Mouse (Mus musculus) frontal cortex, adult (tissue): Measurements from ENCODE around the gene March1.
"Not testable (repeated sequence)": the region's sequence is repeated elsewhere in the genome, so short reads cannot be mapped to it uniquely, and the experiment has no call there.

Experiments
- ATAC-seq: cut with Nextera tagmentation; 2 replicates; pipeline ENCODE4 v1.9.2; 2017; ENCODE audit warnings: mild to moderate bottlenecking, moderate library complexity, mixed read lengths; ENCODE audit not compliant: low TSS enrichment

Gene March1

DNA sequence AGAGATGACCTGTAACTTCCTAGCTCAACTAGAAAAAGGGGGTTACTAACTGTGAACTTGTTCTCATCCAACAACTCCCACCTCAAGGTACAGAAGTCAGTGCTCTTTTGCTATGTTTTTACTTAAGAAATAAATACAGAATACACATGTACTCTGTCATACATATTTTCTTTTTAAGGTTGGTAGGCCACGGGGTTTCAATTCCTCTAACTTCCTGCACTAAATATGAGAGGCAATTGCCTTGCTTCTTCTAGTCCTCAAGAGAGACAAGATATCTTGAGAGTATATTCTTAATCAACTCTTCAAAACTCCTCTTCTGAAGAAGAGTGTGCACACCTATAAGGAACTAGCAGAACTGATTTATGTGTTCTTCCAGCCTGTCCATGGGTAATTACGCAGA is 797.5 kb downstream of the March1 start:
- ATAC-seq = no peak

DNA sequence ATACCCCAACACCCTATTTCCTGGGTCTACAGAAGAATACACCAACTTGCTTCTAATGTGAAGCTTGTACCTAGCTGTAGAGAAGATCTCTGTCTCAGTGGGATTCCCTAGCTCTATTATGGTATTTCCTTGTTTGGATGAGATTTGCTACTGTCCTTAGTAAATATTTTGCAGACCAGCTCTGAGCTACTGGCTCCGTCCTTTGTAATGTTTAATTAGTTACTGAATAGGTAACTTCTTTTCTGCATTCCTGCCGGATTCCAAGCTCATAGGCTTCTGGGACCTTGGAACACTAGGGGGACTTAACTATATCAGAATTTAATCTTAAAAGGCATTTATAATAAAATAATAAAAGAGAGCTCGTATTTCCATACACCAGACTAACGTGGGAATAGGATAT is 799.9 kb downstream of the March1 start:
- ATAC-seq = not testable (repeated sequence)

DNA sequence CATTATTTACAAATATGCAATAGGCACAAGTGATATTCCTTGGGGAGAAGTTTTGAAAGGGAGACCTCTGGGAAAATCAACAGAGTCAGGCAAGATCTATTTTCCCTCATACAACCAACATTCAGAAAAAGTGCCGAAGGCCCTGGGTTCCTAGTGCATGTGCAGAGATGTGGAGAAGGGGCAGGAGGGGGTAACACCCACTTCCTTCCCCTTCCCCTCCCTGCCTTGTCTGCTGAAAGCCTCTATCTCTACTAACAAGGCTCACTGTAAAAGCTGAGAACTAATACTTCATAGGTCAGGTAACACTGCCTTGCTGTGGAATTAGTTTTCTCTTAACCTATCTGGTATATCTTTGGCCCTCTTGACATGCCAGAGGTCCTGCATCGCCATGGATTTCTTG is 812.9 kb downstream of the March1 start:
- ATAC-seq = no peak

DNA sequence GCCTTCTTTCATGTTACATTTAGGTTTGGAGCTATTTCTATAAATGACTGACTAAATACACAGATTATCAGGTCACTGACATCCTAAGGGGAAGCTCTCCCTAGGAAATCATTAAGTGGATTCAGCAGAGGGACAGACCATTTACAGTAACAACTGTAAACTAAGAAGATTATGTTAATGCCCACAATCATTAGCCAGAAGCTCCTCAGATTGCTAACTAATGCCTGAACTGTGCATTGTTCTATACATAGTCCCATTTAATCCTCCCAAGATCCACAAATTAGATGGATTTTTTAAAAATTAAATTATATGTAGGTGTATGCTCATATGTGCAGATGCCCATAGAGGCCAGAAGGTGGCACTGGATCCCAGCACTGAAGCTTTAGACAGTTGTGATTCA is 815.9 kb downstream of the March1 start:
- no peak for ATAC-seq

DNA sequence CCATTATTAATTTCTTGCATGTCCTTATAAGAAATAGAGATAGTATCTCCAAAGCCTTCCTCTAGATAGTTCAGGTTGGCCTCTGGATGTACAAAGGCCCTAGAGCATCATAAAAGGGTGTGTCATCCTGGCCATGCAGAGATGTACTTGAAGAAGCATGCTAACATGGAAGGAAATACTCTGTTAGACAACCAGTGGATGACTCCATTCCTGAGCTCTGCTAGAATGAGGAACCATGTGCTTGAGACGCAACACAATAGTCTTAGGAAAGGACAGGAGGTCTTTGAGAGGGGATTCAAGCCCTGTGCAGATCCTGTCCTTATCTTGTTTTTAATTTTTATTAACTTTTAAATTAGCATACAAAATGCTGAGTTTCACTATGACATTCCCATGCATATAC is 819.1 kb downstream of the March1 start:
- no peak for ATAC-seq

DNA sequence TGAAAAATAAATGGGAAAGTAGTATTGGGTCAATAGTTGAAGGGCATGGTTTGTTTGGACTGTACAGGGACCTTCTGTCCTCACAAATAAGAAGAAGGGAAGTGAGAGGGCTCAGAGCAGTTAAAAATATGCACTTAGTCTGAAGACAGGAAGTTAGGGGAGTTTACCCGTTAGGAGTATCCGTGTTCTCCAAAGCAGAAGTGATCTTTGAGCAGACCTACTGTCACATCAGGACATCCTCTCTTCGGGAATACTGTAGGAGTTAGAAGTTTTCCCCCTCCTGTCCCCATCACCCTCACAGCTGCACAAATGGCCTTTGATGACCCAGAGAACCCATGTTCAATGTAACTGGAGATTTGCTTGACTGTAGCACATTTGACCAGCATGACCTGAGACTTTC is 820.2 kb downstream of the March1 start:
- ATAC-seq = no peak

DNA sequence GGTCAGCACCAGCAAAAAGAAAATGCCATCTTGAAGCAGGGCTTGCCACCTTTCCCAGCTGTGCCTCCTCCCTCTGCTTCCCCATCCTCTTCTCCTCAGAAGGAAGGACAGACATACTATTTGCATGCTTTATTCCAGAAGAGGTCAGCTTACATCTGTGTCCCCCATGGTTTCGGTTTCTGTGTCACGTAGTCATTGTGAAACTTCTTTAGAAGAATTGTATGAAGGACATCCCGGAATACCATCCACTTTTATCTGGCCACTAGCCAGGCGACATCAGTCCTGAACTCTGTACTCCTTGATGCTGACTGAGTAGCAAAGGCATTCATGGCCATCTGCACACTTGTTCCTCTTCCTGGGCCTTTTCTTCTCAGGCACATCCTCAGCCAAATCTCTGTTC is 820.8 kb downstream of the March1 start:
- no peak for ATAC-seq

DNA sequence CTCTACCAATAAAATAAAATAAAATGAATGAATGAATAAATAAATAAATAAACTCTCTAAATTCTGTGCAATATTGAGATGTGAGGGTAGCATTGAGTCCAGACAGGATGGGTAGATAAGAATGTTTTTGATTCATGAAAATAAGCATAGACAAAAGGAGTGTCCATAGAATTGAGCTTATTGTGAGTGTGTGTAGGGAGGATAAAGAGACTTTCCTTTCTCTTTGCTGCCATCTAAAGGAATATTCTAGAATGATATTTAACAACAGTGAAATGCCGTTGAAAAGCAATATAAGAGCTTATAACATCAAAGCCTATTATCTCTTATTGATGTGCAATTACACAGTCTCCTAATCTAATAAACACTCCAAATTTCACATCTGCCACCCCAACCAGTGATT is 823.4 kb downstream of the March1 start:
- ATAC-seq = peak; percentile 74

DNA sequence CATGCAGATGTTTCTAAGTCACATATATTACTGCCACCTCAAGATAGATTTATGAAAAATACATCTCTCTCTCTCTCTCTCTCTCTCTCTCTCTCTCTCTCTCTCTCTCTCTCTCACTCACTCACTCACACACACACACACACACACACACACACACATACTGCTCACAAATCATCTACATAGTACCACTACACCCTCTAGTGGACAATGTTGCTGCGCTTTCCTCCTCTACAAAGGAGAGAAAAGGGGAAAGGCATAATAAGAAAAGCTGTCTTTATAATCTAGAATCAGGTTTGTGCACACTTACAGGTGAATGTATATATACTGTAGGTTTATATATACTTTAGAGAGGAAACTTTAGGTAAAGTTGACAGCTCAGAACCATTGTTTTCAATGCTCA is 825.1 kb downstream of the March1 start:
- ATAC-seq = peak; percentile 66

DNA sequence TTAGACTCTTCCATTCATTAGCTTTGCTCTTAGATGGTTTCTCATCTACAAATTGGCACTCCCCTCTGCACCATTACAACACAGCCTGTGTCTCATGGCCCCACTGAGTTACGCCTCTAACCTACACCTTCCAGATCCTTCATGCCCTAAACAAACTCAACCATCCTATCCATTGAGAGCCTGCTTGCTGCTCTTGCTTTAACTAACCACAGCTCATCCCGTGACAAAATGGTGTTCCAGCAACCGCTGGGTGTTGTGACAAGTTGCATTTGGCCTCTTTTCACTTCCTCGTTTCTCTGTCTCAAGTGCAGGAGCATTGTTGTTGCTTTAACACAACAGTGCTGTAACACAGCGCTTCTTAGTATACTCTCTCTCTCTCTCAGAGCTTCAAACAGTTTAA is 826.4 kb downstream of the March1 start:
- no peak for ATAC-seq

DNA sequence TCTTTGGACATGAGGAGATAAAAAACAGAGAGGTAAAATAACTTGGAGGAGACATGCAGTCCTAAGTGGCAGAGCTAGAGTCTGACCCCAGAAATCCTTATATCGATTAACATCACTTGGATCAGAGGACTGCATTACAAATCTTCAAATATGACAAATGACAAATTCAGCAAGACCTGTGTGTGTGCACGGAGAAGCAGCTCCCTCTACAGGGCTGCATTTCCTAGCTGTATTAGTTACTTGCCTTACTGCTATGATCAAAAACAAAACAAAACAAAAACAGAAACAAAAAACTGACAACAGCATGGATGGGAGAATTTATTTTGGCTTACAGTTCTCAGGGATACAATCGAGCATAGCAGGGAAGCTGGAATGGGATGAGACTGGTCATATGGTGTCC is 827.7 kb downstream of the March1 start:
- ATAC-seq = no peak

DNA sequence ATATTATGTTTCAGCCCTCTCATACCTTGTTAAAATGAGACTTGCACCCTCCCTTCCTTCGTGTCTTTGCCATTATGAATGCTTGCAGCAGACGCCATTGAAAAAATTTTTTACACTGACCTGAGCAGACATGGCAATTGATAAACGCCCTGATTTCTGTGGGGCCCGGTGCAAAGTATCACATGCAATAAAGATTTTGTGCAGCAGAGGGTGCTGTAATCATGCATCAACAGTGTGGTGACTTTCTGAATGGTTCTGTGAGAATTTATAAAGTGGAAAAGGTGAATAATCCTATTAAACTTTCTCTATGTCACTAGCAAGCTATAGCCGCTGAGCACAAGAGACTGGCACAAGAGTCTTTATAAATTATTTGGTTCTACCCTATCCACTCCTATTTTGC is 833.0 kb downstream of the March1 start:
- ATAC-seq = peak; percentile 70; the same call in 1 of the 2 replicates

DNA sequence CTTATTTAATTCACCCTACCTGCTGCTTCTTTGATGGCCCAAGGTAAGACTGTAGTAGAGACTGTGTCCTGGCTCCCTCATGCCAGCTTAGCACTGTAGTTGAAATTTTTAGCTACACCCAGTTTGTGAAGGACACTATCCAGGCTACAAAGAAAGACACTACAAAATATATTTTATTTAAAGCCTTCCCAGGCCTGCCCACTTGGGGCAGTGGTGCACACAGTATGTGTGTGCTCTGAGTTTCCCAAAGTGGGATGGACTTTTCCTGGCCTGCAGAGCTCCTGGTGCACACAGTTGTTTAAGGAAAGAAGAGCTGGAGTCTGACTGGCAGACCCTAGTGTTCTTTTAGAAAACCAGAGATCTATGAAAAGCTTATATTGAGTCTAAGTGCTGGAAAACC is 839.4 kb downstream of the March1 start:
- ATAC-seq = peak; percentile 80; the same call in 1 of the 2 replicates

DNA sequence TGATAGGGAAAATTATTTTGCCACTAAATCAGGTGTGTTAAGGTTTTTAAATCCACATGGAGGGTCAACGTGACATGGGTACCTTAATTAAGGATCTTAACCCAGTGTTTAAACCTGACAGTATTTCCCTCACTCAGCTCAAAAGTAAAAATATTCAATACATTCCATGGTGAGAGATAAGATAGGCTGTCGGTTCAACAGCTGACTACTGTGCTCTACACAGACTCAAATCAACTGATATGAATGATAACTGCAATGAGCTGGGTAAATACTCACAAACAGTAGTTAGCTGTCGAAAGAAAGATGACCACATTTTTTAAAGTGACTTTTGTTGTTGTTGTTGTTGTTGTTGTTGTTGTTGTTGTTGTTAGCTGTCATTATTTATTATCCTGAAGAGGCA is 852.1 kb downstream of the March1 start:
- ATAC-seq = no peak

DNA sequence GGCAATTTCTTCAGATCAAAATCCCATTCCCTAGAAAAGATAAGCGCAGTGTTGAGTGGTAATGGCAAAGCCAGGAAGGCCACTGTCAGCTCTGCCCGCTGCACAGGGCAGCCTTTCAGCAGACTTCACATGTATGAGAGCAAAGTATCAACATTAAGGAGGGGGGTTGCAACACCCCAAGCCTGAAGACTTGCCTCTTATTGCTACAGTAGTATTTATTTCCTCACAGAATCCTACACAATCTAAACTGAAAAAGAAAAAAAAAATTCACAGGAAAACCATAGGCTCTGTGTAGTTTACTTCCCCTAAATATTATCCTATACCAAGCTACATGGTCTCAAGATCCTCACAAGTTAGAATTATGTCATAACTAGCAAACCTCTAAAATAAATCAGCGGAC is 859.2 kb downstream of the March1 start:
- no peak for ATAC-seq

DNA sequence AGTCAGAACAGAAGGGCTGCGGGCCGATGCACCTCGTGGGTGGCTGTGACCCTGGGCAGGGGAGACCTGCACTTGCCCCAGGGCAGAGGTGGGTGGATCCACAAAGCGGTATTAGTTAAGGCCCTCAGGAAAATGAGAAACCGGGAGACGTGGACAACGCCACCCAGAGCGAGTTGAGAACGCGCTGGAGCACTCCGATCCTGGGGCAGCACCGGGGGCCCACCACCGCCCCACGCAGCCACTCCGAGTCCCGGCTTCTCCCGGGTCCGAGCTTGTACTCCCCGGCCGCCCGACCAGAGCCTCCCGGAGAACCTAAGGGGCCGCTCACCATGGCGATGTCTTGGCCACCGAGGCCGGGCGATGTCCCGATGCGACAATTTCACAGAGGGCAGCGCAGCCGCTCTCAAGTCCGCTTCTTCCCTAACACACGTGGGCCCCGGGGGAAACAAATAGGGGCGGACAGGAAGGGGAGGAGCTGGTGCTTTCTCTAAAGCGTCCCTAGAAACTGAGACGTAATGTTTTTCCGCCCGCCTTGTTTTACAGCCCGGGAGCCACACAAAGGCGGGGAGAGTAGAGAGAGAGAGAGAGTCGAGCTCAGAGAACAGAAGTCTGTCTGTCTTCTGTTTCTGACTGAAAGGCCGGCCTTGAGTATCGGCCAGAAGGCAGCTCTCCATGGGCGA is 868.5 kb downstream of the March1 start, which contains the start of gene Tma16:
Gene Tma16, minus strand, starts transcription at position 447 of the 680 bp plus-strand sequence.
- ATAC-seq = peak; percentile 98

DNA sequence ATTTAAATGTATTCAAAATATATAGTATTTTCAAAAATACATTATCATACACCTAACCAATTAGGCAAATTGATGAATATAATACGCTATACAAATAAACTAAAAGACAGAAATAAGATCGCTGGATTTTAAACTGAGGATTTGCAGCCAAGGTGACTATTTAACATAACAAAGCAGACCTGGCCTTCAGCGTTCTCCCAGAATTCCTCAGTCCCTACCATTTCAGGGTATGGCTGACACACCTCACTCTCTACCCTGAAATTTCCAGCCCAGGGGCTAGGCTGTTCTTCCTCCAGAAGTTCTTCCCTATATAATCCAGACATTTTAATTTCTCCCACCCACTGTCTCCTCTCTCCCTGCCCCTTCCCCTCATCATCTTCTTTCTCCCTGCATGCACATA is 870.9 kb downstream of the March1 start:
- ATAC-seq = no peak

DNA sequence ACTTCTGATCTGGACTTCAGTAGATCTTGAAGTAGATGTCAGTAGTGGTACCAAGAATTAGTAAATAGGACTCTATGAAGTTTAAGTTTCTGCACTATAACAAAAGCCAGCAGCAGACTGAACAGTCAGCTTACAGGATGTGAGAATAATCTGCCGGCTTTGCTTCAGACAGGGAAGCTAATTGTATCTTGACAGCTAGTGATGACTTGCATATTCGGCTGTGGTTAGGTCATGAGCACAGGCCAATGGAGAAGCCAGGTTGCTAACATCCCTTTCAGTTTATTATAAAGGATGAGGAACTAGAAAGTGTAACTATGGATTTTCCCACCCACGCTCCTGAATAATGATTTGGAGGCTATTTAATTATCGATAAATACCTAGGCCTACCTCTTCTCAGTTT is 872.9 kb downstream of the March1 start:
- no peak for ATAC-seq

DNA sequence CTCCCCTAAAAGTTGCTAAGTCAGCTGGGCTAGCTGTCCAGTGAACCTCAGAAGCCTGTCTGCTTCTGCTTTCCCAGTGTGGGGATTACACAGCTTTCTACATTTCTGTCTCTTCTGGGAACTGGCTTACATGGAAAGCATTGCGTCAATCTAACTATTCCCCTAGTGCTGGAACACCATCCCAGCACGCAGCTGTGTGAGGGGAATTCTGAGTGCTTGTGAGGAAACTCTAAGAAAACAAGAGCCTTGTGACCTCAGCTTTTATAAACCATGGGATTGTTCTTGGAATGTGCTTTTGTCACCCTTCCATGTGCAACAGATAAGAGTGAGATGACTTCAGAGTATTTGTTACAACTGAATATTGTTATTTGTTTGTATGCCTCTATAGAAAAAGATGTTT is 876.8 kb downstream of the March1 start:
- ATAC-seq = peak; percentile 35

DNA sequence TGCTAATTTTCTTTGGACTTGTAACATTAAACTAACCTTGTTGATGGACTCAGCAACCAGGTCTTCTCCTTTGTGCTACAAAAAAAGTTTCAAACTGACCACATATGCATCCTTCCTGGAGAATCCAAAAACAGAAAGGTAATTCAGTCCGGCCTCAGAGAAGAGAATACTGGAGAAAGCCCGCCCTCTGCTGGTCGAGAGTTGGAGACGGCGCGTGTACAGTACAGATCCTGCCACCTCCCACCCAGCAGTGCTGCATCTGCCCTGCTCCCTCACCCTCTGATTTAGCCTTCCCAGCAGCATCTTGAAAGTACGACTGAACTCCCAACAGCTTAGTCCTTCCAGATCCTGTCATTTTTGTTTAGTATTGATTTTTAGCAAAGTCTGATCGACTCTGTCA is 878.0 kb downstream of the March1 start:
- peak; percentile 95 for ATAC-seq

DNA sequence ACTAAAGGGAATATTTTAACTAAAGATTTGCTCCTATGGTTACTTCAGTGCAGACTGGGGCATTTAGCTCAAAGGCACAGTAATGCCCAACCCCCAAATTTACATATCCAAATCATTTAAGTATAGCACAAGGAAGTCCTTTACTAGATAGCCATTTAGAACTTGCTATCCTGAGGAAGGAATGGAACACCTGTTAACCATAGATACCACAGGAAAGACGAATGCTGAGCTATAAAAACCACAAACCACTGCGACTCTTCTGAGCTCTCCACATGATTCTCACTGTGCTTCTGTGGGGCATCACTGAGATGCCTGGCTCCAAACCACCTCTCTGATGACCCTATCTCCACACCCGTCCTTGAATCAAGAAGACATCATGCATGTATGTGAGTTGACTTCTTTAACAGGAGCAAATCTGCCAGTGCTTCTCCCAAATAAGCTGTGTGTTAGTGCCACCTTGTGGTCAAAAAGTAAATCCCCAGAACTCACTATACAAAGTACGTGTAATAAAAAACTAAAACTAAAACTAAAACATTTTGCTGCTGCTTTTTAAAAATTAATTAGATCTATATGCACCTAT is 879.4 kb downstream of the March1 start:
- ATAC-seq = peak; percentile 84

DNA sequence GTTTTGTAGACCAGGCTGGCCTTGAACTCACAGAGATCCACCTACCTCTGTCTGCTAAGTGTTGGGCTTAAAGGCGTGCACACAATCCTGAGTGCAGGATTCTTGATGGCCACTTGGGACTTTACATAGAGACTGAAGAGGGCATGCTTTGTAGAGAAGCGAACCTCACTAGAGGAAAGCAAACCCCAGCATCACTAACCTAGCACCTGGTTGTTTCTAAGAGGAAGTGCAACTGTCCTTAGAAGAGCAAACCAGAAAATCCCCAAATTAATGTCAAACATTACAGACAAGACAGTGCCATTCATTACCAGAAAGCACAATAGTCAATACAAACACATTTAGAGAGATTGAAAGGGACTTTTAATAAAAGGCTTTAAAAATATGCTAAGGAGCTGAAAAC is 885.7 kb downstream of the March1 start:
- no peak for ATAC-seq

DNA sequence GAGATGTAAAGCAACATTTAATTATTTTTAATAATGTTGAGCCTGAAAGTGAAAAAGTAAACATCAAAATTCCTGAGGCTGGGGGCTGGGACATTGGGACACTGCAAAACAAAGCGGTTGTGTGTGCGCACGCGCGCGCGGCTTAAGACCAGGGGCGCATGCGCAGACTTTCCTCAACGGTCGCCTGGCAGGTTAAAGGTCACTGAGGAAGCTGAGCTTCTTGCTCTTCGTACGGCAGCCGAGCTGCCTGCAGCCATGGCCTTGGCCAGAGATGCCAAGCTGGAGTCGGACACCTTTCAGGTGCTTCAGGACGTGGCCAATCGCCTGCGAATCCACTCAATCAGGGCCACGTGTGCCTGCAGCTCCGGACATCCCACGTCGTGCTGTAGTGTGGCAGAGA is 893.8 kb downstream of the March1 start, which contains the start of gene Tktl2:
Gene Tktl2, plus strand, starts transcription at position 220 of the 400 bp plus-strand sequence.
- ATAC-seq = no peak

DNA sequence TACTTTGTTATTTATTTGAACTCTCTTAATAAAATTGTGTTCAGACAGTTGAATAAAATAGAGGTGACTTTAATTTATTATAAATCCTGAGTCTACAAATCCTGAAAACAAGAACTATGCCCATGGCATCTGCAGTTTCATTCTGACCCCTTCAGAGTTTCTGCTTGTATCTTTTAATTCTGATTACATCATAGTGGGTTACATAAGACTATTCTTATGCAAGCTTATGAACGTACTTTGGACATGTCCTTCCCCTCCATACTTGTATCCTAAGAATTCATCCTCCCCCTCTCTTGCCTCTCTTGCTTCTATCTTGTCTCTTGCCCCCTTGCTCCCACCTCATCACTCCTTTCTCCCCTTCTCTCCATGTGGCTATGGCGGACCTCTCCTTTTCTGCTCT is 901.4 kb downstream of the March1 start:
- ATAC-seq = no peak
